Mouse (Mus musculus) heart, postnatal 14 days (tissue): Measurements from ENCODE around the gene 1810009A15Rik. TPM values are rescaled to one million over a fixed set of nuclear protein-coding genes. Genes with fewer than 3 reads are reported as not detected.
A peak's percentile ranks its signal among the peaks of the same experiment; 100 is the strongest.
"Not testable (repeated sequence)": the region's sequence is repeated elsewhere in the genome, so short reads cannot be mapped to it uniquely, and the experiment has no call there.

Experiments used
- DNase-seq, 2 experiments: peaks; one replicate each; pipeline ENCODE4 v3.0.0; 2021 to 2022
- intact Hi-C: fragments of 180-260 bp; cut with DNase I; formaldehyde crosslinking; loops from one replicate; pipeline ENCODE4 v1.15.1; 2025
- total RNA-seq, 2 experiments: library from RNA; stranded (reverse); gene quantifications; 2 replicates each; pipeline ENCODE4 v1.2.3; 2021

1810009A15Rik gene
- total RNA-seq, 2 experiments from 2014 or later: 16.0 to 16.4 TPM

GRCm38 (mm10) chr19:8871267-8872186 is 17.1 kb upstream of the 1810009A15Rik start, which contains the start of gene Ubxn1:
TSS of gene Ubxn1 (plus strand) at chr19:8871496.
- intact Hi-C loops: no loop called here
- DNase-seq: peak; percentile 93 to 96

GRCm38 (mm10) chr19:8872266-8872840 is 16.3 kb upstream of the 1810009A15Rik start:
- no peak for DNase-seq
- intact Hi-C loops: no loop called here

GRCm38 (mm10) chr19:8875031-8875430 is 13.6 kb upstream of the 1810009A15Rik start:
- no peak for DNase-seq
- intact Hi-C loops: no loop called here

GRCm38 (mm10) chr19:8880311-8881033 is 8.2 kb upstream of the 1810009A15Rik start, which contains the start of gene Uqcc3:
TSS of gene Uqcc3 (minus strand) at chr19:8880923.
- peak; percentile 88 to 91 for DNase-seq
- intact Hi-C loops: no loop called here

- DNase-seq: no peak
- intact Hi-C loops: no loop called here
Observed at GRCm38 (mm10) chr19:8881034-8881392, 7.6 kb upstream of the 1810009A15Rik start.

- no peak for DNase-seq
- intact Hi-C loops: no loop called here
Observed at GRCm38 (mm10) chr19:8883616-8884015, 5.0 kb upstream of the 1810009A15Rik start, which contains the start of the genes Lbhd1 and Gm49403. TSS of gene Lbhd1 (plus strand) at chr19:8883732. TSS of gene Gm49403 (plus strand) at chr19:8883930.

GRCm38 (mm10) chr19:8886916-8887584 is 1.6 kb upstream of the 1810009A15Rik start:
- intact Hi-C loops: loop anchor here (5.0 kb wide), 2 partner anchors 45 to 55 kb away; partner anchors contain the start of gene Mta2

GRCm38 (mm10) chr19:8887585-8888463 is 829 bp upstream of the 1810009A15Rik start:
- DNase-seq: no peak
- intact Hi-C loops: loop anchor here (5.0 kb wide), 2 partner anchors 46 to 54 kb away; partner anchors contain the start of gene Mta2

More at GRCm38 (mm10) chr19:8886916-8887584, 1.6 kb upstream of the 1810009A15Rik start:
- DNase-seq: no peak

- intact Hi-C loops: no loop called here
- peak; percentile 85 to 88 for DNase-seq
Observed at GRCm38 (mm10) chr19:8892829-8893766, 4.4 kb downstream of the 1810009A15Rik start, which contains the start of gene Ints5. TSS of gene Ints5 (plus strand) at chr19:8893005.

GRCm38 (mm10) chr19:8895397-8895960 is 6.8 kb downstream of the 1810009A15Rik start:
- DNase-seq: no peak
- intact Hi-C loops: no loop called here

- DNase-seq, intact Hi-C loops: not testable (repeated sequence)
Observed at GRCm38 (mm10) chr19:8896231-8896630, 7.6 kb downstream of the 1810009A15Rik start.

GRCm38 (mm10) chr19:8897211-8897864 is 8.7 kb downstream of the 1810009A15Rik start:
- intact Hi-C loops: not testable (repeated sequence)
- DNase-seq: peak; percentile 42 to 62

- intact Hi-C loops: loop anchor here (2.0 kb wide), 1 partner anchor 23 kb away; the partner anchor contains the start of gene B3gat3
- DNase-seq: peak; percentile 94 to 95
Observed at GRCm38 (mm10) chr19:8897865-8898495, 9.3 kb downstream of the 1810009A15Rik start, which contains the start of gene Ganab. TSS of gene Ganab (plus strand) at chr19:8898071.

GRCm38 (mm10) chr19:8898576-8898975 is 9.9 kb downstream of the 1810009A15Rik start:
- intact Hi-C loops: loop anchor here (2.0 kb wide), 1 partner anchor 22 kb away; the partner anchor contains the start of gene B3gat3
- DNase-seq: no peak

- no peak for DNase-seq
- intact Hi-C loops: loop anchor here (2.0 kb wide), 1 partner anchor 22 kb away; the partner anchor contains the start of gene B3gat3
Observed at GRCm38 (mm10) chr19:8899079-8899478, 10.4 kb downstream of the 1810009A15Rik start.

GRCm38 (mm10) chr19:8903412-8903811 is 14.8 kb downstream of the 1810009A15Rik start:
- no peak for DNase-seq
- intact Hi-C loops: no loop called here
